Mouse (Mus musculus) adrenal gland, postnatal 25 days (tissue): ENCODE results near the gene Olfr401. TPM values are rescaled to one million over a fixed set of nuclear protein-coding genes. Genes with fewer than 3 reads are reported as not detected.
"Not testable (repeated sequence)": the region's sequence is repeated elsewhere in the genome, so short reads cannot be mapped to it uniquely, and the experiment has no call there.

Experiments used
- DNase-seq: peaks from one replicate; pipeline ENCODE4 v3.0.0; 2021; ENCODE audit warnings: mixed read lengths
- long read RNA-seq: library from polyadenylated mRNA; stranded (forward); transcript quantifications from one replicate; pipeline ENCODE4 v2.0.0, GENCODE M21; 2021
- total RNA-seq: library from RNA; stranded (reverse); gene quantifications from 2 replicates; pipeline ENCODE4 v1.2.3, GENCODE M21; 2021

Gene Olfr401
- total RNA-seq, result not detected in 2 replicates
- long read RNA-seq, result 0 reads

GRCm38 (mm10) chr11:74113412-74113811 is at the start of gene Olfr401:
Gene Olfr401, plus strand, starts transcription at chr11:74113712.
- no peak for DNase-seq

GRCm38 (mm10) chr11:74069655-74070054 is 43.9 kb upstream of the Olfr401 start, which contains the start of gene Zfp616:
Gene Zfp616, plus strand, starts transcription at chr11:74069955.
- no peak for DNase-seq

DNA sequence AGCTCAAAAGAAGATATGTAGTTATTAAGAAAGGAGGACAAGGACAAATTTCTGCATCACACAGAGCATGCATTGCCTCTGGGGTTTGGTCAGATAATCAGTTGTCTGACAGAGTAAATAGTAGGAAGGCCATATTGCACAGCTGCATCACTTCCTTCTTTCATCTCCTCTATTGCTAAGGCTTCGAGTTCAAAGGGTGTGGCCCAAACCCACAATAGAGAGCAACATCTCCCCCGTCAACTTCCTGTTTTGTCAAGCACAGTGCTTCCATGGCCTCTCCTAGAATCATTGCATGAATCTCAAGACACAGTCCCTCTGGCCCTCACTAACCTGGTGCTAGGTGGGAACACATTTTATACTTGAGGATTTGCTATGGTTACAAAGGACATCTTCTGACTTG is 12.8 kb upstream of the Olfr401 start:
- DNase-seq, result no peak

DNA sequence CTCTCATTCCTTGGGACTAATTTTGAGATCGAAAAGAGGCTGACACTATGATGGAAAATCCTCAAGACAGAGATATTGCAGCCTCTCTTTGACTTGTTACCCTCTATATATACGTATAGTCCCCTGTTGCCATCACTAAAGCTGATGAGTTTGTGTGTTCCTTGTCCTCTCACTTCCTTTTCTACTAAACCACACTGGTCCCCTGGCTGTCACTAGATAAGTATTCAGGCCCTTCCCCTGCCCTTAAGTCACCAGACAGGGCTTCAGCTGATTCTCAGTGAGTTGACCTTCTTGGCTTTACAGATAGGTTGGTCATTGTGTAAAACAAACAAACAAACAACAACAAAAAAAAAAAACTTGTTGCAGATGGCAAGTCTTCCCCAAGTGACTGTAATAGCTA is 12.0 kb upstream of the Olfr401 start:
- DNase-seq, result no peak

- no peak for DNase-seq
These were observed 8.4 kb upstream of the Olfr401 start for GRCm38 (mm10) chr11:74105066-74105465.

- DNase-seq, result not testable (repeated sequence)
These were observed 26.5 kb downstream of the Olfr401 start for GRCm38 (mm10) chr11:74140001-74140400.

DNA sequence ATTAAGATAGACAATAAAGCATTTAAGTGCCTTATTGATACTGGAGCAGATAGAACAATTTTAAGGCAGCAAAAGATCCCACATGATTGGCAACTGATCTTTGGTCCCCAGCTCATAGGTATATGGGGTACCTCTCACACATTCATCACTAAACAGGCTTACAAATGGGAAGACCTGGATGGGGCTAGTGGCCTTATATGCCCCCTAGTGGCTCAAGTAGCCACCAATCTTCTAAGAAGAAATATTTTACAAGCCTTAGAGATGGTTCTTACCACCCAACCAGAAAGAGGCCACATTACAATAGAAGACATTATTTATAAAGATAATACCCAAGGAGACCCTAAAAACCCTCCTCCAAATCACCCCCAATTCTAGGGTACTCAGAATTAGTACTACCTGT is 32.4 kb downstream of the Olfr401 start:
- DNase-seq, result no peak

- DNase-seq, result no peak
These were observed 39.7 kb downstream of the Olfr401 start, which contains the start of gene Olfr402 for GRCm38 (mm10) chr11:74153229-74153628. Gene Olfr402, plus strand, starts transcription at chr11:74153529.

GRCm38 (mm10) chr11:74168771-74169170 is 55.3 kb downstream of the Olfr401 start:
- DNase-seq, result no peak

Other genes with a start within 250 kb of the Olfr401 start
- gene Olfr394, start 222.9 kb upstream of the Olfr401 start, total RNA-seq, result not detected in 2 replicates
- gene Olfr395, start 204.4 kb upstream of the Olfr401 start, total RNA-seq, result not detected in 2 replicates
- not detected in 2 replicates for gene Olfr23, start 177.0 kb upstream of the Olfr401 start, total RNA-seq
- not detected in 2 replicates for gene Olfr397, start 152.9 kb upstream of the Olfr401 start, total RNA-seq
- gene Olfr398, start 123.3 kb upstream of the Olfr401 start, total RNA-seq, result not detected in 2 replicates
- gene Olfr139, start 57.2 kb upstream of the Olfr401 start, total RNA-seq, result not detected in 2 replicates
- gene Olfr399, start 57.1 kb upstream of the Olfr401 start, total RNA-seq, result not detected in 2 replicates
- not detected in 2 replicates for gene Zfp616, start 43.8 kb upstream of the Olfr401 start, total RNA-seq
- not detected in 2 replicates for gene Olfr402, start 39.8 kb downstream of the Olfr401 start, total RNA-seq
- gene Olfr403, start 72.5 kb downstream of the Olfr401 start, total RNA-seq, result not detected in 2 replicates
- not detected in 2 replicates for gene Olfr43, start 97.7 kb downstream of the Olfr401 start, total RNA-seq
- gene Olfr406, start 146.1 kb downstream of the Olfr401 start, total RNA-seq, result not detected in 2 replicates
- not detected in 2 replicates for gene Olfr59, start 170.0 kb downstream of the Olfr401 start, total RNA-seq
- not detected in 2 replicates for gene Olfr410, start 224.3 kb downstream of the Olfr401 start, total RNA-seq
- gene Olfr411, start 238.9 kb downstream of the Olfr401 start, total RNA-seq, result not detected in 2 replicates
- not detected in 2 replicates for gene Olfr412, start 248.4 kb downstream of the Olfr401 start, total RNA-seq